Mouse (Mus musculus) midbrain, embryonic 11.5 days (tissue): ENCODE data around the gene Spata25. TPM values are rescaled to one million over a fixed set of nuclear protein-coding genes. Genes with fewer than 3 reads are reported as not detected.
A peak's percentile ranks its signal among the peaks of the same experiment; 100 is the strongest.

Experiments
- ATAC-seq: fragments of 200-750 bp; cut with Nextera tagmentation; 2 replicates; pipeline ENCODE4 v1.8.0; 2017; ENCODE audit warnings: moderate TSS enrichment, moderate library complexity; ENCODE audit not compliant: low FRiP score
- DNase-seq: peaks from one replicate; pipeline ENCODE4 v3.0.0; 2015; ENCODE audit warnings: low spot score; ENCODE audit errors: missing footprints
- H3K27ac ChIP-seq: fragments of 300-500 bp; sonication (generic); 2 replicates; pipeline ENCODE4 v1.5.1; 2014; ENCODE audit warnings: low read depth, low read length
- H3K27me3 ChIP-seq: fragments of 300-500 bp; sonication (generic); 2 replicates; pipeline ENCODE4 v1.6.1; 2014; ENCODE audit warnings: mild to moderate bottlenecking, low read length, moderate library complexity, mixed read lengths; ENCODE audit not compliant: control insufficient read depth, insufficient read depth
- H3K36me3 ChIP-seq: fragments of 300-500 bp; sonication (generic); 2 replicates; pipeline ENCODE4 v1.6.1; 2014; ENCODE audit warnings: mild to moderate bottlenecking, low read length, moderate library complexity, mixed read lengths; ENCODE audit not compliant: control insufficient read depth, insufficient read depth
- H3K4me1 ChIP-seq: fragments of 300-500 bp; sonication (generic); 2 replicates; pipeline ENCODE4 v1.6.1; 2014; ENCODE audit warnings: low read length; ENCODE audit not compliant: control insufficient read depth, insufficient read depth
- H3K4me2 ChIP-seq: fragments of 300-500 bp; sonication (generic); 2 replicates; pipeline ENCODE4 v1.6.1; 2014; ENCODE audit warnings: mild to moderate bottlenecking, moderate library complexity
- H3K4me3 ChIP-seq: fragments of 300-500 bp; sonication (generic); 2 replicates; pipeline ENCODE4 v1.5.1; 2014; ENCODE audit warnings: low read depth, low read length
- H3K9ac ChIP-seq: fragments of 300-500 bp; sonication (generic); 2 replicates; pipeline ENCODE4 v1.6.1; 2014; ENCODE audit warnings: low read length
- H3K9me3 ChIP-seq: fragments of 300-500 bp; sonication (generic); 2 replicates; pipeline ENCODE4 v1.6.1; 2016; ENCODE audit warnings: low read length; ENCODE audit not compliant: control insufficient read depth
- WGBS: fragments of 180-500 bp; shearing (Covaris S2); extraction: QIAGEN DNeasy Blood & Tissue Kit; methylation state at CpG from one replicate; pipeline ENCODE4 v1.1.7; 2014; 5-methylcytosine and 5-hydroxymethylcytosine counted together
- polyA plus RNA-seq: library from polyadenylated mRNA; unstranded; fragments of >200 nt; fragmentation: Nextera tagmentation; extraction: Ambion mirVana; gene quantifications from 2 replicates; pipeline ENCODE4 v1.2.1, GENCODE M21; 2014

Gene Spata25
- polyA plus RNA-seq, 1 experiment from 2014 or later: not detected

GRCm38 (mm10) chr2:164822636-164823165, 5.6 kb downstream of the Spata25 start, which contains the start of gene Zswim1:
Gene Zswim1, plus strand, starts transcription at chr2:164822686.
- Histone ChIP-seq H3K9ac (peak within 1 kb of the TSS; percentile 83), H3K27me3 (no peaks in the 10 kb centered on the region), H3K9me3 (no peaks in the 10 kb centered on the region), H3K27ac (peak within 1 kb of the TSS; percentile 71; the same call in 1 of the 2 replicates), H3K36me3 (peaks cover 18% of the 10 kb centered on the region), H3K4me1 (peaks cover 9% of the 10 kb centered on the region; the same call in 1 of the 2 replicates), H3K4me3 (peak within 1 kb of the TSS; percentile 78), H3K4me2 (peak within 1 kb of the TSS; percentile 65)
- ATAC-seq (peak; percentile 99), DNase-seq (peak; percentile 100)
- WGBS: 1% methylated on average over 32 of the region's 32 CpGs

GRCm38 (mm10) chr2:164821060-164821459, 7.3 kb downstream of the Spata25 start:
- no peak for ATAC-seq
- no peak overlapping the region for H3K4me3 ChIP-seq
- 87% methylated on average over 6 of the region's 6 CpGs for WGBS

GRCm38 (mm10) chr2:164817703-164818102, 10.6 kb downstream of the Spata25 start:
- no peaks in the 10 kb centered on the region for H3K36me3 ChIP-seq
- ATAC-seq: no peak
- no peak overlapping the region for H3K27ac ChIP-seq
- no peak overlapping the region for H3K4me3 ChIP-seq
- no peaks in the 10 kb centered on the region for H3K27me3 ChIP-seq
- H3K9me3 ChIP-seq: no peaks in the 10 kb centered on the region
- DNase-seq: no peak
- no peak overlapping the region for H3K4me2 ChIP-seq
- H3K9ac ChIP-seq: no peak overlapping the region
- 77% methylated on average over 5 of the region's 5 CpGs for WGBS
- peaks cover 6% of the 10 kb centered on the region; the same call in 1 of the 2 replicates for H3K4me1 ChIP-seq

More at GRCm38 (mm10) chr2:164821060-164821459, 7.3 kb downstream of the Spata25 start:
- Histone ChIP-seq H3K9ac (no peak overlapping the region), H3K9me3 (no peaks in the 10 kb centered on the region), H3K4me1 (peaks cover 9% of the 10 kb centered on the region; the same call in 1 of the 2 replicates), H3K36me3 (peaks cover 12% of the 10 kb centered on the region), H3K27me3 (no peaks in the 10 kb centered on the region), H3K27ac (no peak overlapping the region), H3K4me2 (no peak overlapping the region)
- DNase-seq: no peak

- Histone ChIP-seq H3K4me1 (peaks cover 2% of the 10 kb centered on the region; the same call in 1 of the 2 replicates), H3K4me3 (no peak overlapping the region), H3K4me2 (no peak overlapping the region), H3K27ac (no peak overlapping the region), H3K36me3 (no peaks in the 10 kb centered on the region), H3K27me3 (no peaks in the 10 kb centered on the region), H3K9me3 (no peaks in the 10 kb centered on the region), H3K9ac (no peak overlapping the region)
- ATAC-seq (no peak), DNase-seq (no peak)
- WGBS: 83% methylated on average over 6 of the region's 6 CpGs
These were observed 11.1 kb downstream of the Spata25 start for GRCm38 (mm10) chr2:164817206-164817605.

- H3K4me2 ChIP-seq: no peak overlapping the region
- H3K4me3 ChIP-seq: no peak overlapping the region
- no peaks in the 10 kb centered on the region for H3K27me3 ChIP-seq
- H3K36me3 ChIP-seq: no peaks in the 10 kb centered on the region
- H3K9ac ChIP-seq: no peak overlapping the region
- H3K4me1 ChIP-seq: no peaks in the 10 kb centered on the region
- no peaks in the 10 kb centered on the region for H3K9me3 ChIP-seq
- H3K27ac ChIP-seq: no peak overlapping the region
- 92% methylated on average over 8 of the region's 8 CpGs for WGBS
- ATAC-seq: no peak
- no peak for DNase-seq
These were observed 12.5 kb downstream of the Spata25 start for GRCm38 (mm10) chr2:164815821-164816220.

- H3K4me1 ChIP-seq: no peaks in the 10 kb centered on the region
- no peaks in the 10 kb centered on the region for H3K27me3 ChIP-seq
- no peaks in the 10 kb centered on the region for H3K9me3 ChIP-seq
- H3K27ac ChIP-seq: no peak overlapping the region
- no peak overlapping the region for H3K9ac ChIP-seq
- no peak overlapping the region for H3K4me3 ChIP-seq
- ATAC-seq (no peak), DNase-seq (no peak)
- no peak overlapping the region for H3K4me2 ChIP-seq
- 89% methylated on average over 5 of the region's 5 CpGs for WGBS
- H3K36me3 ChIP-seq: no peaks in the 10 kb centered on the region
These were observed 13.0 kb downstream of the Spata25 start for GRCm38 (mm10) chr2:164815348-164815747.

GRCm38 (mm10) chr2:164813557-164813956, 14.8 kb downstream of the Spata25 start:
- DNase-seq (peak; percentile 33), ATAC-seq (no peak)
- no peaks in the 10 kb centered on the region for H3K27me3 ChIP-seq
- H3K9ac ChIP-seq: no peak overlapping the region
- H3K4me3 ChIP-seq: no peak overlapping the region
- no peak overlapping the region for H3K27ac ChIP-seq
- WGBS: 60% methylated on average over 2 of the region's 2 CpGs
- no peaks in the 10 kb centered on the region for H3K36me3 ChIP-seq
- H3K4me2 ChIP-seq: no peak overlapping the region
- no peaks in the 10 kb centered on the region for H3K4me1 ChIP-seq
- H3K9me3 ChIP-seq: no peaks in the 10 kb centered on the region

GRCm38 (mm10) chr2:164806614-164807013, 21.7 kb downstream of the Spata25 start:
- 85% methylated on average over 7 of the region's 7 CpGs for whole genome bisulfite sequencing
- Histone ChIP-seq H3K36me3 (no peaks in the 10 kb centered on the region), H3K27me3 (no peaks in the 10 kb centered on the region), H3K9me3 (no peaks in the 10 kb centered on the region), H3K4me2 (no peak overlapping the region), H3K4me1 (peaks cover 7% of the 10 kb centered on the region; the same call in 1 of the 2 replicates), H3K9ac (no peak overlapping the region), H3K27ac (no peak overlapping the region), H3K4me3 (no peak overlapping the region)
- DNase-seq (no peak), ATAC-seq (no peak)

GRCm38 (mm10) chr2:164805332-164805718, 23.0 kb downstream of the Spata25 start:
- no peaks in the 10 kb centered on the region for H3K9me3 ChIP-seq
- H3K4me1 ChIP-seq: peaks cover 7% of the 10 kb centered on the region; the same call in 1 of the 2 replicates
- WGBS: 3% methylated on average over 21 of the region's 21 CpGs
- H3K9ac ChIP-seq: peak overlapping the region; percentile 63
- peak overlapping the region; percentile 72 for H3K4me2 ChIP-seq
- no peaks in the 10 kb centered on the region for H3K27me3 ChIP-seq
- H3K4me3 ChIP-seq: peak overlapping the region; percentile 84
- DNase-seq: no peak
- ATAC-seq: peak; percentile 68
- H3K36me3 ChIP-seq: no peaks in the 10 kb centered on the region
- H3K27ac ChIP-seq: peak overlapping the region; percentile 23; the same call in 1 of the 2 replicates
